Mouse (Mus musculus): Measurements from ENCODE around the gene Card10. TPM values are rescaled to one million over a fixed set of nuclear protein-coding genes. Genes with fewer than 3 reads are reported as not detected.

Card10 gene
- polyA plus RNA-seq, 2 experiments from 2014 or later = not detected

- no peak for ATAC-seq
These were observed 72.4 kb downstream of the Card10 start for GRCm38 (mm10) chr15:78730315-78731049.

GRCm38 (mm10) chr15:78726697-78727096 lies 76.1 kb downstream of the Card10 start:
- ATAC-seq = no peak

Other genes with a start within 250 kb of the Card10 start
- 1,000 to 10,000 TPM; 2,983 to 4,093 TPM for gene Rac2, start 230.3 kb downstream of the Card10 start, polyA plus RNA-seq (2017; shearing (Covaris generic))
- gene Cyth4, start 206.0 kb downstream of the Card10 start, polyA plus RNA-seq (2017; shearing (Covaris generic)) = 100 to 1,000 TPM; 299 to 603 TPM
- gene Elfn2, start 84.3 kb downstream of the Card10 start, polyA plus RNA-seq (2017; shearing (Covaris generic)) = under 1 TPM in 1 of 2 experiments, not detected in 1; 0.10 TPM
- gene Mfng, start 29.6 kb downstream of the Card10 start, polyA plus RNA-seq (2017; shearing (Covaris generic)) = 100 to 1,000 TPM in 1 of 2 experiments, 10 to 100 TPM in 1; 61.3 to 136 TPM
- gene Cdc42ep1, start 39.6 kb upstream of the Card10 start, polyA plus RNA-seq (2017; shearing (Covaris generic)) = not detected
- not detected for gene Lgals2, start 52.5 kb upstream of the Card10 start, polyA plus RNA-seq (2017; shearing (Covaris generic))
- 10 to 100 TPM; 14.3 to 17.1 TPM for gene Gga1, start 74.1 kb upstream of the Card10 start, polyA plus RNA-seq (2017; shearing (Covaris generic))
- gene Gm49510, start 96.6 kb upstream of the Card10 start, polyA plus RNA-seq (2017; shearing (Covaris generic)) = not detected
- 10 to 100 TPM; 49.5 to 59.0 TPM for gene Sh3bp1, start 96.7 kb upstream of the Card10 start, polyA plus RNA-seq (2017; shearing (Covaris generic))
- gene Pdxp, start 110.9 kb upstream of the Card10 start, polyA plus RNA-seq (2017; shearing (Covaris generic)) = 1 to 10 TPM; 2.3 to 2.7 TPM
- 100 to 1,000 TPM; 366 to 481 TPM for gene Lgals1, start 123.7 kb upstream of the Card10 start, polyA plus RNA-seq (2017; shearing (Covaris generic))
- gene Nol12, start 131.9 kb upstream of the Card10 start, polyA plus RNA-seq (2017; shearing (Covaris generic)) = 10 to 100 TPM; 45.5 to 46.5 TPM
- 10 to 100 TPM; 15.6 to 20.0 TPM for gene Triobp, start 144.7 kb upstream of the Card10 start, polyA plus RNA-seq (2017; shearing (Covaris generic))
- gene H1f0, start 225.4 kb upstream of the Card10 start, polyA plus RNA-seq (2017; shearing (Covaris generic)) = 10 to 100 TPM; 20.7 to 33.3 TPM
- not detected for gene Galr3, start 238.8 kb upstream of the Card10 start, polyA plus RNA-seq (2017; shearing (Covaris generic))

Data from CD4-positive, CD25-positive, alpha-beta regulatory T cell, adult 4 months (primary cell).